Mouse (Mus musculus) CH12.LX (cell line): Measurements from ENCODE around the gene 4930402H24Rik. TPM values are rescaled to one million over a fixed set of nuclear protein-coding genes. Genes with fewer than 3 reads are reported as not detected.

Experiments
- DNase-seq: peaks from one replicate; pipeline ENCODE4 v3.0.0-alpha.2; 2013; ENCODE audit errors: extremely low read depth
- H3K27ac ChIP-seq: 2 replicates; pipeline ENCODE4 v1.5.1; 2012; ENCODE audit warnings: low read depth, mild to moderate bottlenecking, control low read depth, moderate library complexity; ENCODE audit not compliant: insufficient read depth
- H3K27me3 ChIP-seq: replicated peaks from 2 replicates; pipeline ENCODE3; 2012; ENCODE audit warnings: inconsistent platforms
- H3K36me3 ChIP-seq, 2 experiments: replicated peaks in 1 of 2; 2 replicates each; pipeline versions ENCODE3 to v1.6.1; 2012; ENCODE audit warnings: inconsistent platforms in 1 of 2, low read length in 1 of 2, mild to moderate bottlenecking in 1 of 2, mixed read lengths in 1 of 2, moderate library complexity in 1 of 2; ENCODE audit not compliant: control insufficient read depth in 1 of 2, insufficient read depth in 1 of 2
- H3K4me1 ChIP-seq, 2 experiments: 2 replicates each; pipeline ENCODE4 v1.6.1; 2012; ENCODE audit warnings: inconsistent platforms in 1 of 2, moderate library complexity in 1 of 2; ENCODE audit not compliant: insufficient read depth in 2 of 2, control insufficient read depth in 1 of 2
- H3K4me2 ChIP-seq: 2 replicates; pipeline ENCODE4 v1.6.1; 2012; ENCODE audit warnings: low read depth, mild to moderate bottlenecking, control low read depth; ENCODE audit not compliant: poor library complexity, insufficient read depth, severe bottlenecking
- H3K4me3 ChIP-seq, 3 experiments: fragments of 150-350 bp in 1 of 3; sonication (generic) in 1 of 3; replicated peaks in 1 of 3; 2 replicates each; pipeline versions ENCODE3 to v1.5.1; 2011 to 2012; ENCODE audit warnings: low read depth in 2 of 3, low read length in 2 of 3, mild to moderate bottlenecking in 2 of 3, moderate library complexity in 2 of 3, control low read depth in 1 of 3, improper control_type of control experiment in 1 of 3, inconsistent platforms in 1 of 3, mixed read lengths in 1 of 3; ENCODE audit not compliant: poor library complexity in 1 of 3
- H3K79me2 ChIP-seq: replicated peaks from 2 replicates; pipeline ENCODE4 v1.6.1; 2012; ENCODE audit warnings: mild to moderate bottlenecking, moderate library complexity; ENCODE audit not compliant: control insufficient read depth, poor library complexity, insufficient read depth, severe bottlenecking; ENCODE audit errors: extremely low read depth
- H3K9ac ChIP-seq: 2 replicates; pipeline ENCODE4 v1.6.1; 2012; ENCODE audit warnings: low read depth, mild to moderate bottlenecking, control low read depth, moderate library complexity; ENCODE audit not compliant: insufficient read depth
- H3K9me3 ChIP-seq: replicated peaks from 2 replicates; pipeline ENCODE3; 2012; ENCODE audit warnings: low read length, inconsistent platforms, mixed read lengths
- BHLHE40 ChIP-seq: IDR thresholded peaks from 2 replicates; pipeline ENCODE4 v1.6.1; 2011; ENCODE audit warnings: mild to moderate bottlenecking, low read depth, low read length, improper control_type of control experiment
- CHD1 ChIP-seq: IDR thresholded peaks from 2 replicates; pipeline ENCODE4 v1.6.1; 2012; ENCODE audit warnings: low read depth, low read length, improper control_type of control experiment, inconsistent platforms
- CTCF ChIP-seq, 2 experiments: IDR thresholded peaks in 1 of 2; conservative IDR thresholded peaks in 1 of 2; 2 replicates each; pipeline ENCODE4 v1.5.1; 2011 to 2012; ENCODE audit warnings: low read depth in 2 of 2, low read length in 2 of 2, improper control_type of control experiment in 1 of 2, inconsistent platforms in 1 of 2, mild to moderate bottlenecking in 1 of 2, moderate library complexity in 1 of 2
- E2F4 ChIP-seq: IDR thresholded peaks from 2 replicates; pipeline ENCODE4 v1.6.1; 2011; ENCODE audit warnings: low read depth, low read length, improper control_type of control experiment; ENCODE audit not compliant: insufficient replicate concordance
- ETS1 ChIP-seq: conservative IDR thresholded peaks from 2 replicates; pipeline ENCODE4 v1.6.1; 2012; ENCODE audit warnings: low read depth, mild to moderate bottlenecking, inconsistent platforms, low read length, improper control_type of control experiment, moderate library complexity
- GABPA ChIP-seq: IDR thresholded peaks from 2 replicates; pipeline ENCODE4 v1.6.1; 2012; ENCODE audit warnings: low read depth, low read length, improper control_type of control experiment, inconsistent platforms; ENCODE audit not compliant: insufficient replicate concordance
- HCFC1 ChIP-seq: IDR thresholded peaks from 2 replicates; pipeline ENCODE4 v1.6.1; 2012; ENCODE audit warnings: low read depth, mild to moderate bottlenecking, inconsistent platforms, low read length, improper control_type of control experiment
- KAT2A ChIP-seq: IDR thresholded peaks from 2 replicates; pipeline ENCODE4 v1.6.1; 2012; ENCODE audit warnings: low read length, improper control_type of control experiment, inconsistent platforms; ENCODE audit not compliant: insufficient replicate concordance
- MAFK ChIP-seq: IDR thresholded peaks from 2 replicates; pipeline ENCODE4 v1.6.1; 2011; ENCODE audit warnings: low read length, improper control_type of control experiment; ENCODE audit not compliant: insufficient replicate concordance
- MAX ChIP-seq: IDR thresholded peaks from 2 replicates; pipeline ENCODE4 v1.6.1; 2011; ENCODE audit warnings: low read length, improper control_type of control experiment
- MAZ ChIP-seq: IDR thresholded peaks from 2 replicates; pipeline ENCODE4 v1.6.1; 2012; ENCODE audit warnings: low read depth, mild to moderate bottlenecking, inconsistent platforms, low read length, improper control_type of control experiment, moderate library complexity
- MXI1 ChIP-seq: IDR thresholded peaks from 2 replicates; pipeline ENCODE4 v1.6.1; 2011; ENCODE audit warnings: mild to moderate bottlenecking, low read depth, low read length, improper control_type of control experiment
- MYC ChIP-seq: IDR thresholded peaks from 2 replicates; pipeline ENCODE4 v1.6.1; 2011; ENCODE audit warnings: low read depth, mild to moderate bottlenecking, improper control_type of control experiment, low read length
- NRF1 ChIP-seq: IDR thresholded peaks from 2 replicates; pipeline ENCODE4 v1.6.1; 2014; ENCODE audit warnings: low read depth, mild to moderate bottlenecking, inconsistent platforms, low read length, improper control_type of control experiment, moderate library complexity
- SIN3A ChIP-seq: IDR thresholded peaks from 2 replicates; pipeline ENCODE4 v1.6.1; 2012; ENCODE audit warnings: low read length, improper control_type of control experiment, inconsistent platforms
- SMC3 ChIP-seq: IDR thresholded peaks from 2 replicates; pipeline ENCODE4 v1.6.1; 2011; ENCODE audit warnings: low read depth, low read length, improper control_type of control experiment
- TBP ChIP-seq: conservative IDR thresholded peaks from 2 replicates; pipeline ENCODE4 v1.6.1; 2011; ENCODE audit warnings: low read depth, low read length, improper control_type of control experiment
- UBTF ChIP-seq: IDR thresholded peaks from 2 replicates; pipeline ENCODE4 v1.6.1; 2012; ENCODE audit warnings: low read depth, mild to moderate bottlenecking, inconsistent platforms, low read length, improper control_type of control experiment, moderate library complexity
- USF1 ChIP-seq: IDR thresholded peaks from 2 replicates; pipeline ENCODE4 v1.6.1; 2014; ENCODE audit warnings: low read depth, mild to moderate bottlenecking, inconsistent platforms, low read length, improper control_type of control experiment
- ZC3H11A ChIP-seq: IDR thresholded peaks from 2 replicates; pipeline ENCODE4 v1.6.1; 2012; ENCODE audit warnings: low read depth, mild to moderate bottlenecking, inconsistent platforms, low read length, improper control_type of control experiment
- ZMIZ1 ChIP-seq: IDR thresholded peaks from 2 replicates; pipeline ENCODE4 v1.6.1; 2012; ENCODE audit warnings: low read depth, mild to moderate bottlenecking, inconsistent platforms, low read length, improper control_type of control experiment
- dilution Hi-C: fragments of 300-500 bp; cut with MboI; formaldehyde crosslinking; loops from 2 replicates; pipeline ENCODE4 v1.14.3; 2020; ENCODE audit warnings: low sequenced_read_pairs; ENCODE audit not compliant: extremely low pct_unique_long_range_greater_than_20kb, extremely low pct_ligation_motif_present
- in situ Hi-C: fragments of 300-500 bp; cut with MboI; formaldehyde crosslinking; loops from 3 replicates; pipeline ENCODE4 v1.14.3; 2019; ENCODE audit warnings: low sequenced_read_pairs, low pct_ligation_motif_present, low pct_unique_long_range_greater_than_20kb, mixed read lengths
- polyA plus RNA-seq: library from polyadenylated mRNA; unstranded; fragments of >175 nt; gene quantifications from 2 replicates; pipeline ENCODE4 v1.2.1, GENCODE M21; 2012; ENCODE audit warnings: low read depth; ENCODE audit not compliant: insufficient read length
- total RNA-seq, 2 experiments: library from RNA; depleted of rRNA; stranded (reverse); fragments of 300-350 nt in 1 of 2; fragments of >200 nt in 1 of 2; gene quantifications; 2 replicates each; pipeline ENCODE4 v1.2.3; 2012 to 2014

4930402H24Rik gene
- total and polyA plus RNA-seq, 3 experiments: 4.2 to 4.8 (median 4.2) TPM

DNA sequence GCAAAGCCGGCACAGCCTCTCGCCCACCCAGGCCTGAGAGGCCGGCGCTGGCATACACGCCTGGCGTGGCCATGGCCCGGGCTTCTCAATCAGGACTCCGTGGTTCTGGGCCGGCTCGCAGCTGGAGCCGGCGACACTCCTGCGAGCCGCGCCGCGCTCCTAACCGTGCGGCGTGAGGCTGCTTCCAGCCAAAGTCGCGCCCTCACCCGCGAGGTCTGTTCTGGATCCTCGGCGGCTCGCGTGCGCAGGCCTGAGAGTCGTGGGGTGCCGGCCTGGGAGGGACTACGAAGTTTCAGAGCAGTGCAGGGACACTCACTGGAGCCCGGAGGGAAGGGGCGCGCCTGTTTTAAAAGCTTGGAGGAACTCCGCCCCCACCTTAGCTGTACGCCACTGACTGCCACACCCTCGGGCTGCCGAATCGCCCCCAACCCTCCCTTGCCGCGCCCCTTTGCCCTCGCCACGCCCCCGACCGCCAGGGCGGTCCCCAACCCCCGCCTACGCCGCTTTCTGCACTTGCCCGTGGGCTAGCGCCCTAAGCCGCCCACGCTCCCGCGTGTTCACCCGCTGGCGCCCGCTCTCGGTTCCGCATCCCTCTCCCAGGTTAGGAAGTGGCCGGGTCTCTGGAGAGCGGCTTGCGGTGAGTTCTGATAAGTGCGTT, 208.9 kb downstream of the 4930402H24Rik start, which contains the start of gene Slc4a11 (continued):
- no peak for TF ChIP-seq SMC3
- TF ChIP-seq MAFK: no peak
- TF ChIP-seq ZC3H11A: no peak
- TF ChIP-seq HCFC1: no peak
- TF ChIP-seq ZMIZ1: no peak
- peak; percentile 49; the same call in 1 of the 2 replicates for TF ChIP-seq SIN3A
- no peak for TF ChIP-seq ETS1
- TF ChIP-seq UBTF: no peak
- no peak for TF ChIP-seq MYC
- no peak for TF ChIP-seq MAX
- TF ChIP-seq USF1: no peak
- TF ChIP-seq MXI1: peak; percentile 50; the same call in 1 of the 2 replicates
- no peak for TF ChIP-seq CTCF (conservative IDR thresholded peaks at IDR 0.05 in 1 of 2, IDR thresholded peaks at IDR 0.05 in 1 of 2; ENCODE audit: low read depth in 2 of 2, low read length in 2 of 2)
- TF ChIP-seq MAZ: no peak
- TF ChIP-seq KAT2A: no peak
- TF ChIP-seq TBP: no peak

DNA sequence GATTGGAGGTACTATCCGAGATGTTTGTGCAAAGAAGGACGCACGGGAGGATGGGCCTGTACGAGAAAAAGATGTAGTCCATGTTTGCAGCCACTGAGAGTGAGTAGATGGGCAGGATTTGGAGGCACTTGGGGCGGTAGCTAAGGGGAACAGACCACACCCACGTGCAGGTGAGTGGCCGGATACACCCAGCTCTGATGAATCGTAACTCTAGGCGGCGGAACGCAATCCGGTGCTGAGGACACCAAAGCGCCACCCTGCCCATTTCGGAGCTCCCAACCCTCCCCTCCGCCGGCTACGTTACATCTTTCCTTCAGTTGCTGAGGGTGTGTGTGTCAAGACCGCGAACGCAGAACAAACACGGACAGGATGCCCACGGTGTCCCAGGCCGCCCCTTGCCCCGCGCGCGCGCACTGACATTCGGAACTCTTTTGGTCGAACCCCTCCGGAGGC, 209.5 kb downstream of the 4930402H24Rik start:
- dilution Hi-C loops (no loop called here), in situ Hi-C loops (no loop called here)
- Histone ChIP-seq H3K36me3 (no peaks in the 10 kb centered on the region), H3K27ac (no peak overlapping the region), H3K27me3 (peaks cover 42% of the 10 kb centered on the region), H3K79me2 (no peaks in the 10 kb centered on the region), H3K4me3 (peak overlapping the region in 2 of 3 experiments; percentile 48 to 58), H3K9me3 (no peaks in the 10 kb centered on the region), H3K4me1 (peaks cover 7 to 12% of the 10 kb centered on the region in 2 experiments; a peak in 2 of 4 replicates), H3K9ac (no peak overlapping the region), H3K4me2 (peak overlapping the region; percentile 77)
- DNase-seq: no peak
- no peak for TF ChIP-seq ZMIZ1
- no peak for TF ChIP-seq E2F4
- no peak for TF ChIP-seq CHD1
- TF ChIP-seq MAFK: no peak
- no peak for TF ChIP-seq MAX
- TF ChIP-seq NRF1: peak; percentile 48; the same call in 1 of the 2 replicates
- 0 out of 2 replicates have a peak, but pooled peaks have one; percentile 12 for TF ChIP-seq BHLHE40
- TF ChIP-seq GABPA: no peak
